Mouse (Mus musculus): Measurements from ENCODE around the gene Il18rap. TPM values are rescaled to one million over a fixed set of nuclear protein-coding genes. Genes with fewer than 3 reads are reported as not detected.

The Il18rap gene
- polyA plus RNA-seq, 1 experiment from 2014 or later, result 0.09 TPM

DNA sequence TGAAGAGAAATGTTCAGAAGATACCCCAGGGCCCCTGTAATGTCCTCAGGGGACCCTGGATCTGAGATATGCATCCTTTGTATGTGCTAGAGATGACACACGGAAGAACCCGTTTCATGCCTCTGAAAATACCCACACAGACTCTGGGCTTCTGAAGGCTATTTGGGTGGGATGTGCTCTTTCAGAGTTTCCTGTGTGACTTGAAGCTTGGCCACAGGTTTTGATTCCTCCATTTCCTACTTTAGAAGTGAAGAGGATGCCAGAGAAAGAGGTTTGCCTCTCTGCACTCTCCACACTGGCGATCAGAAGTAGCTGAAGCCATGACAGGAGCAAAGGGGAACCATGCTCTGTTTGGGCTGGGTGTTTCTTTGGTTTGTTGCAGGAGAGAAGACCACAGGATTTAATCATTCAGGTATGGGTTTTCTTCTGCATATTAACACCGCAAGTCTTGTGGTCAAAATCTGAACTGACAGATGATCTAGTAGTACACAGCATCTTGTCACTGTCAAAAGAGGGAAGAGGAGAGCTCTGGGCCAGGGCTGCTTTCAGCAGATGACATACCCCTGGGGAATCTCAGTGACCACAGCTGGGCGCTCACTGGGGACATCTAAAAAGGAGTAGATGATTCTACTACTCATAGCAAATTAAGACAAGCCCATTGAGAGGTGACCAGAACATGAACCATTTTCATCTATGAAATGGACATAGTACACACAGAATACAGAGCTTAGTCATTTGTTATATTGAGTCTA, 9.0 kb downstream of the Il18rap start:
- Histone ChIP-seq H3K4me3 (ENCODE audit: low read length) (no peak overlapping the region), H3K36me3 (ENCODE audit: control insufficient read depth, insufficient read depth, low read length) (no peaks in the 10 kb centered on the region), H3K4me2 (replicated peaks; ENCODE audit: low read depth, low read length) (no peak overlapping the region), H3K27ac (ENCODE audit: low read depth, low read length) (no peak overlapping the region), H3K9ac (ENCODE audit: low read depth, low read length) (no peak overlapping the region), H3K27me3 (ENCODE audit: control insufficient read depth, insufficient read depth, low read length) (no peaks in the 10 kb centered on the region), H3K9me3 (ENCODE audit: control insufficient read depth, low read length) (no peaks in the 10 kb centered on the region), H3K4me1 (ENCODE audit: control insufficient read depth, insufficient read depth, low read length) (no peaks in the 10 kb centered on the region)
- 94% methylated on average over 5 of the region's 5 CpGs for WGBS
- ATAC-seq (ENCODE audit: low FRiP score, low TSS enrichment), result no peak

DNA sequence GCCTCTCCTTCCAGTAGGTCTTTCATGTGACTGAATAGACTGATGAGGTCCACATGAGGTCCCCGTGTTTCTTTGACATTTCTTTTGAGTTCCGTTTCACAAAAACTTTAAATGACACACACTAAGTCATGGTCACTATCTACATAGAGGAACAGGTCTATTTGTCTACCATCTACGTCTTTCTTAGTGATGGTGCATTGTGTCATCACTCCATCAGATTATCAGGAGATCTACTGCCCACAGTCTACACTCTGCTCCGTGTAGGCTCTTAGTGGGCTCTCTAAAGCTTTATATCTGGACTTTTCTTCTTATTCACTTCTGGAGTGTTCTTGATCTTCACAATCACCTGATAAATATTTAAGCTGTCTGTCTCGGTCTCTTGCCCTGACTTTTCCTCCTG, 14.1 kb downstream of the Il18rap start:
- no peaks in the 10 kb centered on the region for H3K27me3 ChIP-seq (ENCODE audit: control insufficient read depth, insufficient read depth, low read length)
- H3K27ac ChIP-seq (ENCODE audit: low read depth, low read length), result no peak overlapping the region
- no peak overlapping the region for H3K4me2 ChIP-seq (replicated peaks; ENCODE audit: low read depth, low read length)
- no peak for ATAC-seq (ENCODE audit: low FRiP score, low TSS enrichment)
- 95% methylated on average over 5 of the region's 5 CpGs for WGBS
- no peaks in the 10 kb centered on the region for H3K4me1 ChIP-seq (ENCODE audit: control insufficient read depth, insufficient read depth, low read length)
- no peaks in the 10 kb centered on the region for H3K9me3 ChIP-seq (ENCODE audit: control insufficient read depth, low read length)
- H3K4me3 ChIP-seq (ENCODE audit: low read length), result no peak overlapping the region
- no peaks in the 10 kb centered on the region for H3K36me3 ChIP-seq (ENCODE audit: control insufficient read depth, insufficient read depth, low read length)
- no peak overlapping the region for H3K9ac ChIP-seq (ENCODE audit: low read depth, low read length)

DNA sequence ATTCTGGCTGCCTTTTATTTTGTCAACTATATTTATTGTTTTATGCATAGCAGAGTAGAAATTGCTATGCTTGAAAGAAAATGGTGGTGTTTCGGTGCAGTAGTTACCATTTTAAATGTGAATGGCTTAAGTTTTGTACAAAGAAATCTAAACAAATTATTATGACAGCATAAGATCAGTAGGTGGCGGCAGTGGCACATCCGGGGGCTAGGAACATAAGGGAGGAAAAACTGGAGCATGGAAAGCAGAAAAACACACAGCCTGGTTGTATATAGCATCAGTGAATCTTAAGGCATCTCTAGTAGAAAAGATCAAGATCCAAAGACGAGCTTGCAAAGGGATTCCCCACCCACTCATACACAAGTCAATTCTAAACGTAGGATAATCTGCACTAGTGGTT, 22.4 kb downstream of the Il18rap start:
- no peaks in the 10 kb centered on the region for H3K4me1 ChIP-seq (ENCODE audit: control insufficient read depth, insufficient read depth, low read length)
- H3K4me3 ChIP-seq (ENCODE audit: low read length), result no peak overlapping the region
- no peak overlapping the region for H3K4me2 ChIP-seq (replicated peaks; ENCODE audit: low read depth, low read length)
- WGBS, result 82% methylated on average over 5 of the region's 5 CpGs
- no peaks in the 10 kb centered on the region for H3K36me3 ChIP-seq (ENCODE audit: control insufficient read depth, insufficient read depth, low read length)
- no peak overlapping the region for H3K9ac ChIP-seq (ENCODE audit: low read depth, low read length)
- no peaks in the 10 kb centered on the region for H3K27me3 ChIP-seq (ENCODE audit: control insufficient read depth, insufficient read depth, low read length)
- no peak for ATAC-seq (ENCODE audit: low FRiP score, low TSS enrichment)
- H3K27ac ChIP-seq (ENCODE audit: low read depth, low read length), result no peak overlapping the region
- no peaks in the 10 kb centered on the region for H3K9me3 ChIP-seq (ENCODE audit: control insufficient read depth, low read length)

DNA sequence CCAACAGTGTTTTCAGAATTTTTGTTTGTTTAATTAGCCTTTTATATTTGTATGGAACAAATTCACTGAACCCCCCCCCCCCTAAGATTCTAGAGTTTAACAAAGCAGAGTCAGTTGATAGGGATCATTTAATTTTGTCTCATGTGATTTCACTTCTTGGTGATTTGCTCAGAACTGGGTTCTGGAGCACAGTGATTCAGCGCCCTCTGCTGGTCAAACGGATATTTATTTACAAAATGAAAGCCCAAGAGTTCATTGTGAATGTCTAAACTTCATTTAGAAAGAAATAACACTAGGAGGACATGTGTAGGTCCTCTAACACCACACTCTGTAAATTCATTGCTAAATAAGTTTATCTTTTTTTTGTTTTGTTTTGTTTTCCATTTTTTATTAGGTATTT, 29.5 kb downstream of the Il18rap start:
- ATAC-seq (ENCODE audit: low FRiP score, low TSS enrichment), result no peak
- H3K9me3 ChIP-seq (ENCODE audit: control insufficient read depth, low read length), result no peaks in the 10 kb centered on the region
- no peak overlapping the region for H3K9ac ChIP-seq (ENCODE audit: low read depth, low read length)
- no peak overlapping the region for H3K4me2 ChIP-seq (replicated peaks; ENCODE audit: low read depth, low read length)
- no peak overlapping the region for H3K27ac ChIP-seq (ENCODE audit: low read depth, low read length)
- H3K4me3 ChIP-seq (ENCODE audit: low read length), result no peak overlapping the region
- no peaks in the 10 kb centered on the region for H3K4me1 ChIP-seq (ENCODE audit: control insufficient read depth, insufficient read depth, low read length)
- WGBS, result 0% methylated on average over 2 of the region's 2 CpGs
- H3K36me3 ChIP-seq (ENCODE audit: control insufficient read depth, insufficient read depth, low read length), result no peaks in the 10 kb centered on the region
- H3K27me3 ChIP-seq (ENCODE audit: control insufficient read depth, insufficient read depth, low read length), result 0 out of 2 replicates have a peak, but pooled peaks cover 4% of the 10 kb centered on the region

DNA sequence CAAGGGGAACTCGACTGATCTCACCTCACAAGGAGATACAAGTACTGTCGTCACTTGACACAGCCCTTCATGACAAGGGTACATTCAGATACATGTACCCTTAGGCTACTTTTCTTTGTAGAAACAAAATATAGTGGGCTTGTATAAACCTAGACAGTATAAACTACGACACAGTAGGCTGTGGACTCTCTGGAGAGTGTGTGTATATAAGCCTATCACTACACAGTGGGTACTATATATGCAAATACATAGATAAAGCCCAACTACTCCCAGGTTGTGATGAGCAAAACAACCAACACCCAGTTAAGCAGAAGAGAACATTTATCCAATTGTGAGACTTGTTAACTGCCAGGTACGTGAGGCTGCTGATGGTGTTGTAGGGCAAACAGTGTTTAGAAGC, 31.5 kb downstream of the Il18rap start:
- Histone ChIP-seq H3K9me3 (ENCODE audit: control insufficient read depth, low read length) (no peaks in the 10 kb centered on the region), H3K4me1 (ENCODE audit: control insufficient read depth, insufficient read depth, low read length) (no peaks in the 10 kb centered on the region), H3K4me3 (ENCODE audit: low read length) (no peak overlapping the region), H3K27me3 (ENCODE audit: control insufficient read depth, insufficient read depth, low read length) (0 out of 2 replicates have a peak, but pooled peaks cover 4% of the 10 kb centered on the region), H3K27ac (ENCODE audit: low read depth, low read length) (no peak overlapping the region), H3K36me3 (ENCODE audit: control insufficient read depth, insufficient read depth, low read length) (no peaks in the 10 kb centered on the region), H3K4me2 (replicated peaks; ENCODE audit: low read depth, low read length) (no peak overlapping the region), H3K9ac (ENCODE audit: low read depth, low read length) (no peak overlapping the region)
- ATAC-seq (ENCODE audit: low FRiP score, low TSS enrichment), result no peak
- 78% methylated on average over 4 of the region's 4 CpGs for WGBS

DNA sequence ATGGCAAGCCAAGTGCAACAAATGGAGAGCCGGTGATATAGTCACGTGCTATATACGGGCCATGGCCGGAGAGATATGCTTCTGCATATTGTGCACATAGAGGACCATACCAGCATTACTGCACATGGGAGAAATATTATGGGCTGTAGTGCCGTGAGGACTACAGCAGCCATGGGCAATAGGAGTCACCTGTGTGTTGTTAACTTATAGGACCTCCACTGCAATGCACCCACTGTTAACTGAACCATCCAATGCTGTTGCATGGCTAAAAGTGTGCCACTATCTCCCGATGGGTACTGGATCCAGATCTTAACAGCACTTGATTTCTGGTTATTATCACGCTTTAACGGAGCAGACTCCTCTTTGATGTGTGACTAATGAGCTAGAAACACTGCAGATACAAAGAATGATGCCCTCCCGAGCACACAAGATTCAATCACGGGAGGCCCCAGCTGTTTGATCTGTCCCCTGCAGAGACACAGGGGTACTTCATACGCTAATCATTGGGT, 32.0 kb downstream of the Il18rap start:
- ATAC-seq (ENCODE audit: low FRiP score, low TSS enrichment), result no peak
- Histone ChIP-seq H3K27me3 (ENCODE audit: control insufficient read depth, insufficient read depth, low read length) (0 out of 2 replicates have a peak, but pooled peaks cover 4% of the 10 kb centered on the region), H3K9me3 (ENCODE audit: control insufficient read depth, low read length) (no peaks in the 10 kb centered on the region), H3K4me2 (replicated peaks; ENCODE audit: low read depth, low read length) (no peak overlapping the region), H3K4me1 (ENCODE audit: control insufficient read depth, insufficient read depth, low read length) (no peaks in the 10 kb centered on the region), H3K27ac (ENCODE audit: low read depth, low read length) (no peak overlapping the region), H3K36me3 (ENCODE audit: control insufficient read depth, insufficient read depth, low read length) (no peaks in the 10 kb centered on the region), H3K4me3 (ENCODE audit: low read length) (no peak overlapping the region), H3K9ac (ENCODE audit: low read depth, low read length) (no peak overlapping the region)
- 70% methylated on average over 11 of the region's 11 CpGs for WGBS

DNA sequence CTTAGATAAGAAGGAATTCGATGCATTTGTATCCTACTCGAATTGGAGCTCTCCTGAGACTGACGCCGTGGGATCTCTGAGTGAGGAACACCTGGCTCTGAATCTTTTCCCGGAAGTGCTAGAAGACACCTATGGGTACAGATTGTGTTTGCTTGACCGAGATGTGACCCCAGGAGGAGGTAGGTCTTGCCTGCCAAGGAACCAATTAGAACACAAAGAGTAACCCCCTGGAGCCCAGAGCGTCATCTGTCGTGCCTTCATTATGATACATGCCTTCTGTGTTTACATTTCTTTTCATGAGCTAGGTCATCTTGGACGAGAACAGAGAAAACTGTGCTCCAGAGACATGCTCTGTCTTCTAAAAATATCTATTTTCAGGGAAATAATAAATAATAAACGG, 32.6 kb downstream of the Il18rap start:
- ATAC-seq (ENCODE audit: low FRiP score, low TSS enrichment), result no peak
- 64% methylated on average over 10 of the region's 10 CpGs for WGBS
- H3K4me3 ChIP-seq (ENCODE audit: low read length), result no peak overlapping the region
- 0 out of 2 replicates have a peak, but pooled peaks cover 4% of the 10 kb centered on the region for H3K27me3 ChIP-seq (ENCODE audit: control insufficient read depth, insufficient read depth, low read length)
- no peaks in the 10 kb centered on the region for H3K36me3 ChIP-seq (ENCODE audit: control insufficient read depth, insufficient read depth, low read length)
- H3K4me2 ChIP-seq (replicated peaks; ENCODE audit: low read depth, low read length), result no peak overlapping the region
- H3K27ac ChIP-seq (ENCODE audit: low read depth, low read length), result no peak overlapping the region
- no peaks in the 10 kb centered on the region for H3K4me1 ChIP-seq (ENCODE audit: control insufficient read depth, insufficient read depth, low read length)
- no peaks in the 10 kb centered on the region for H3K9me3 ChIP-seq (ENCODE audit: control insufficient read depth, low read length)
- H3K9ac ChIP-seq (ENCODE audit: low read depth, low read length), result no peak overlapping the region

DNA sequence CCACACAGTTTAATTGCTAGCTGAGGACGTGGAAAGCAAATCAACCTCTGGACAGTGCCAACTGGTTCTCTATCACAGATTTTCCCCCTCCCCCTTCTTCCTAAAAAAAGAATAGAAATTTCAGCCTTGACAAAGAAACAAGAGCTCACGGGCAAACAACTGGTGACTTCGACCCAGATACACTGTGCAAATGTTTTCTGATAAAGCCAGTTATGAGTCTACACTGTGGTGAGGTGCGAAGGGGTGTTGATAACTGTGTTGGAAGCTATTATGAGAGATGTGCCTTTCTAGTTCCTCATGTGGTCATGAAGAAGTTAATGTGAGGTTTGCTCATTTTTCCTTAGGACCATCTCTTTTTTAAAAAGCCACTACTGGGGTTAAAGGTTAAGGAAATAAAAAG, 54.2 kb downstream of the Il18rap start:
- no peak overlapping the region for H3K9ac ChIP-seq (ENCODE audit: low read depth, low read length)
- no peaks in the 10 kb centered on the region for H3K4me1 ChIP-seq (ENCODE audit: control insufficient read depth, insufficient read depth, low read length)
- H3K4me2 ChIP-seq (replicated peaks; ENCODE audit: low read depth, low read length), result no peak overlapping the region
- H3K27me3 ChIP-seq (ENCODE audit: control insufficient read depth, insufficient read depth, low read length), result no peaks in the 10 kb centered on the region
- H3K27ac ChIP-seq (ENCODE audit: low read depth, low read length), result no peak overlapping the region
- no peaks in the 10 kb centered on the region for H3K36me3 ChIP-seq (ENCODE audit: control insufficient read depth, insufficient read depth, low read length)
- WGBS, result 81% methylated on average over 4 of the region's 4 CpGs
- H3K4me3 ChIP-seq (ENCODE audit: low read length), result no peak overlapping the region
- H3K9me3 ChIP-seq (ENCODE audit: control insufficient read depth, low read length), result no peaks in the 10 kb centered on the region
- no peak for ATAC-seq (ENCODE audit: low FRiP score, low TSS enrichment)

DNA sequence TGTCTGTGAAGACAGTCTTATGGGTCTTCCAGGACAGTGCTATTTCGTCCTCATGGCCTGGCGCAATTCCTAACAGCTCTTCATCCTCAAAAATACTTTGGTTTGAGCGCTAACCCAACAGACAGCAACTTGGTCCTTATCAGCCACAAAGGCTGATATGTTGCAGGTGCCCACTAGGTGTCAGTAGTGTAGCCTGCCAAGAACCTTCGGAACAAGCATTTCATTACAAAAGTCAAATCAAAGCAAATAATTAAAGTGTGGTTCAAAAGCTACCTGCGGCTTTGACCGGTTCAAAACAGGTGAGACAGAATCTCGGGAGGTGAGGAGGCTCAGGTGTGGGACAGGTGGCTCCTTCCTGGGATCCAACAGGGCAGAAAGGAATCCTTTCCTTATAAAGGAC, 64.6 kb downstream of the Il18rap start, which contains the start of gene Slc9a4:
Gene Slc9a4, plus strand, starts transcription at position 298 of the 400 bp plus-strand sequence.
- Histone ChIP-seq H3K4me2 (replicated peaks; ENCODE audit: low read depth, low read length) (no peak within 1 kb of the TSS; the same call in 1 of the 2 replicates), H3K27ac (ENCODE audit: low read depth, low read length) (no peak within 1 kb of the TSS), H3K36me3 (ENCODE audit: control insufficient read depth, insufficient read depth, low read length) (no peaks in the 10 kb centered on the region), H3K4me1 (ENCODE audit: control insufficient read depth, insufficient read depth, low read length) (no peaks in the 10 kb centered on the region), H3K9ac (ENCODE audit: low read depth, low read length) (no peak within 1 kb of the TSS), H3K4me3 (ENCODE audit: low read length) (no peak within 1 kb of the TSS), H3K9me3 (ENCODE audit: control insufficient read depth, low read length) (no peaks in the 10 kb centered on the region), H3K27me3 (ENCODE audit: control insufficient read depth, insufficient read depth, low read length) (no peaks in the 10 kb centered on the region)
- no peak for ATAC-seq (ENCODE audit: low FRiP score, low TSS enrichment)
- 13% methylated on average over 7 of the region's 7 CpGs for WGBS

All from kidney, embryonic 14.5 days (tissue).